Mouse (Mus musculus) gastrocnemius, adult 2 months (tissue): ENCODE measurements around the gene Susd6. TPM values are rescaled to one million over a fixed set of nuclear protein-coding genes. Genes with fewer than 3 reads are reported as not detected.

Experiments
- DNase-seq: peaks from one replicate; pipeline ENCODE4 v3.0.0; 2022
- H3K27ac ChIP-seq: fragments of 200-600 bp; 2 replicates; pipeline ENCODE4 v1.8.1; 2022; ENCODE audit warnings: mild to moderate bottlenecking
- H3K4me3 ChIP-seq: fragments of 200-600 bp; 2 replicates; pipeline ENCODE4 v1.8.1; 2022; ENCODE audit warnings: mild to moderate bottlenecking, moderate library complexity
- CTCF ChIP-seq: fragments of 200-600 bp; IDR thresholded peaks from 2 replicates; pipeline ENCODE4 v1.8.1; 2022; ENCODE audit warnings: antibody characterized with exemption, mild to moderate bottlenecking, moderate library complexity
- intact Hi-C: fragments of 180-260 bp; cut with DNase I; formaldehyde crosslinking; loops from one replicate; pipeline ENCODE4 v1.15.1; 2025
- total RNA-seq, 2 experiments: library from RNA; stranded (reverse); gene quantifications; 2 replicates each; pipeline ENCODE4 v1.2.3; 2021

Gene Susd6
- total RNA-seq, 2 experiments from 2014 or later: 37.7 to 41.1 TPM

GRCm38 (mm10) chr12:80854671-80855070, 64.4 kb downstream of the Susd6 start:
- TF ChIP-seq CTCF: no peak
- intact Hi-C loops: no loop called here
- DNase-seq: no peak
- Histone ChIP-seq H3K27ac (peak overlapping the region; percentile 60; the same call in 1 of the 2 replicates), H3K4me3 (no peak overlapping the region)

- TF ChIP-seq CTCF: no peak
- Histone ChIP-seq H3K27ac (no peak overlapping the region), H3K4me3 (no peak overlapping the region)
- no peak for DNase-seq
- intact Hi-C loops: no loop called here
These were observed 64.8 kb downstream of the Susd6 start for GRCm38 (mm10) chr12:80855100-80855499.

- intact Hi-C loops: no loop called here
- Histone ChIP-seq H3K4me3 (no peak overlapping the region), H3K27ac (0 out of 2 replicates have a peak overlapping the region, but pooled peaks have one; percentile 20)
- no peak for DNase-seq
- no peak for TF ChIP-seq CTCF
These were observed 65.3 kb downstream of the Susd6 start for GRCm38 (mm10) chr12:80855581-80855980.

- intact Hi-C loops: no loop called here
- no peak for TF ChIP-seq CTCF
- H3K27ac ChIP-seq: no peak overlapping the region
- no peak for DNase-seq
- H3K4me3 ChIP-seq: no peak overlapping the region
These were observed 67.5 kb downstream of the Susd6 start for GRCm38 (mm10) chr12:80857636-80858293.

- no peak for DNase-seq
- no peak overlapping the region for H3K27ac ChIP-seq
- intact Hi-C loops: no loop called here
- no peak for TF ChIP-seq CTCF
- H3K4me3 ChIP-seq: no peak overlapping the region
These were observed 68.0 kb downstream of the Susd6 start for GRCm38 (mm10) chr12:80858307-80858706.

GRCm38 (mm10) chr12:80861916-80862315, 71.6 kb downstream of the Susd6 start:
- Histone ChIP-seq H3K4me3 (no peak overlapping the region), H3K27ac (peak overlapping the region; percentile 0; the same call in 1 of the 2 replicates)
- TF ChIP-seq CTCF: no peak
- DNase-seq: no peak
- intact Hi-C loops: no loop called here

GRCm38 (mm10) chr12:80863370-80863769, 73.1 kb downstream of the Susd6 start:
- H3K27ac ChIP-seq: peak overlapping the region; percentile 25
- no peak for TF ChIP-seq CTCF
- intact Hi-C loops: no loop called here
- H3K4me3 ChIP-seq: no peak overlapping the region
- DNase-seq: no peak

- intact Hi-C loops: no loop called here
- no peak for DNase-seq
These were observed 74.9 kb downstream of the Susd6 start for GRCm38 (mm10) chr12:80865175-80865574.

GRCm38 (mm10) chr12:80866023-80866422, 75.7 kb downstream of the Susd6 start:
- DNase-seq: no peak
- intact Hi-C loops: no loop called here
- Histone ChIP-seq H3K4me3 (no peak overlapping the region), H3K27ac (0 out of 2 replicates have a peak overlapping the region, but pooled peaks have one; percentile 6)
- no peak for TF ChIP-seq CTCF

More at GRCm38 (mm10) chr12:80865175-80865574, 74.9 kb downstream of the Susd6 start:
- Histone ChIP-seq H3K4me3 (no peak overlapping the region), H3K27ac (no peak overlapping the region)
- no peak for TF ChIP-seq CTCF

- intact Hi-C loops: no loop called here
- Histone ChIP-seq H3K4me3 (no peak overlapping the region), H3K27ac (peak overlapping the region; percentile 56)
- TF ChIP-seq CTCF: no peak
- DNase-seq: no peak
These were observed 76.8 kb downstream of the Susd6 start for GRCm38 (mm10) chr12:80867083-80867482.

GRCm38 (mm10) chr12:80868401-80868800, 78.1 kb downstream of the Susd6 start:
- TF ChIP-seq CTCF: no peak
- 0 out of 2 replicates have a peak overlapping the region, but pooled peaks have one; percentile 56 for H3K27ac ChIP-seq
- no peak for DNase-seq
- intact Hi-C loops: no loop called here
- H3K4me3 ChIP-seq: no peak overlapping the region

- intact Hi-C loops: loop anchor here (5.0 kb wide), 2 partner anchors 35 to 85 kb away; partner anchors contain the start of gene Susd6
- peak; percentile 39 for DNase-seq
- no peak overlapping the region for H3K4me3 ChIP-seq
- H3K27ac ChIP-seq: peak overlapping the region; percentile 73
- no peak for TF ChIP-seq CTCF
These were observed 87.1 kb downstream of the Susd6 start for GRCm38 (mm10) chr12:80877215-80878092.

- intact Hi-C loops: loop anchor here (5.0 kb wide), 2 partner anchors 36 to 86 kb away; partner anchors contain the start of gene Susd6
- H3K27ac ChIP-seq: peak overlapping the region; percentile 73
- DNase-seq: no peak
These were observed 87.8 kb downstream of the Susd6 start for GRCm38 (mm10) chr12:80878093-80878430.

More at GRCm38 (mm10) chr12:80878093-80878430, 87.8 kb downstream of the Susd6 start:
- no peak overlapping the region for H3K4me3 ChIP-seq
- TF ChIP-seq CTCF: no peak
